Mouse (Mus musculus) heart, adult 8-10 months (tissue): ENCODE data around the gene Ino80b. TPM values are rescaled to one million over a fixed set of nuclear protein-coding genes. Genes with fewer than 3 reads are reported as not detected.

ENCODE experiments used
- DNase-seq: peaks from one replicate; pipeline ENCODE4 v3.0.0; 2022; ENCODE audit warnings: low spot score
- total RNA-seq, 4 experiments: library from RNA; stranded (reverse); gene quantifications; 2 replicates each; pipeline ENCODE4 v1.2.4; 2022

The Ino80b gene
- total RNA-seq, 4 experiments from 2014 or later: 11.3 to 19.5 (median 15.3) TPM

DNA sequence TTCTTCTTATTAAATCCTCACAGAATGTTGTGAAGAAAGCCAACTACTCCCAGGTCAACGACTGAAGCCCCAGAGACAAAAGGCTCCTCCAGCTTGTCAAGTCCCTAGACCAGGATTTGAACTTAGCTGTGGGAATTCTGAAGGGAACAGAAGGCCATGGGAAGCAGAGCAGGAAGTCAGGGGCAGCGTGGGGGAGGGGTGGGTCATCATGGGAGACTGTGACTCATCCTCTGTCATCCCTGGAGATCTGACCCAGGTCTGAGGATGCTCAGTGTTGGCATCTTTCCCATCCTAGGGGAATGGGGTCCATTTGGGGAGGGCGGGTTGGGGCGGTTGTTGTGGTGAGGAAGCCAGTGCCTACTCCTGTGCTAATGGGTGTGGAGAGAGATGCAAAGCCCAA, 16.4 kb upstream of the Ino80b start:
- DNase-seq: no peak

- DNase-seq: no peak
These were observed 14.8 kb upstream of the Ino80b start for GRCm38 (mm10) chr6:83140044-83140443.

DNA sequence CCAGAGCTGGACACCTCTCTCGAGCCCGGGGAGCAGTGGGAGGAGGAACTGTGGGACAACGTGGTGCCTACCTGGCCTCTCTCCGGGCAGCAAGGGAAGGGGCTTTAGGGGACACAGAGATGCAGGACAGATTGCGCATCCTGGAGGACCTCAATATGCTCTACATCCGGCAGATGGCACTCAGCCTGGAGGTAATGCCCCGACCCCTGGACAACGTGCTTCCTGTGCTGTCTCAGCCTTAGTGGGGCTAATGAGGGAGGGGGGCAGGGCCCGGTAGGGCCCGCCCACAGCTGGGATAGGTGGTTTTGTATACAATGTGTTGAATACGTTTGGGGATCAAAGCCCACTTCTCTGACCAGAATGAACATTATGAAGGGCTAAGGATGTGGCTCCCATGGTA, 12.8 kb upstream of the Ino80b start:
- no peak for DNase-seq

DNA sequence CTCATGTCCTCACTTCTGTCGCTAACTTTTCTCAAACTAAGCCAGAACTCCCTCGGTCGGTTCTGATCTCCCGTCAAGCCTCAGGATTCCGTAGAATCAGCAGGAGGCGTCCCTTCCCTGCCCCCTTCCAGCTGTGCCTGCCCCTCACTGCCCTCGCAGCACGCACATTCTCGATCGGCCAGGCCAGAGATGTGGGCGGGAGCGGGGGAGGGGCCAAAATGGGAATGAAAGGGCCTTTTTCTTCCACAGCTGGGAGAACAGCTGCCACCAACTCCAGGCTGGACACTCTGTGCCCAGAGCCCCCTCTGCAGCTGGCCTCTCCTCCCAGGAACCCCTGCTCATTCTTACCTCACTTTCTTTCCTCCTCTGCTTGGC, 12.3 kb upstream of the Ino80b start:
- DNase-seq: peak; percentile 91

DNA sequence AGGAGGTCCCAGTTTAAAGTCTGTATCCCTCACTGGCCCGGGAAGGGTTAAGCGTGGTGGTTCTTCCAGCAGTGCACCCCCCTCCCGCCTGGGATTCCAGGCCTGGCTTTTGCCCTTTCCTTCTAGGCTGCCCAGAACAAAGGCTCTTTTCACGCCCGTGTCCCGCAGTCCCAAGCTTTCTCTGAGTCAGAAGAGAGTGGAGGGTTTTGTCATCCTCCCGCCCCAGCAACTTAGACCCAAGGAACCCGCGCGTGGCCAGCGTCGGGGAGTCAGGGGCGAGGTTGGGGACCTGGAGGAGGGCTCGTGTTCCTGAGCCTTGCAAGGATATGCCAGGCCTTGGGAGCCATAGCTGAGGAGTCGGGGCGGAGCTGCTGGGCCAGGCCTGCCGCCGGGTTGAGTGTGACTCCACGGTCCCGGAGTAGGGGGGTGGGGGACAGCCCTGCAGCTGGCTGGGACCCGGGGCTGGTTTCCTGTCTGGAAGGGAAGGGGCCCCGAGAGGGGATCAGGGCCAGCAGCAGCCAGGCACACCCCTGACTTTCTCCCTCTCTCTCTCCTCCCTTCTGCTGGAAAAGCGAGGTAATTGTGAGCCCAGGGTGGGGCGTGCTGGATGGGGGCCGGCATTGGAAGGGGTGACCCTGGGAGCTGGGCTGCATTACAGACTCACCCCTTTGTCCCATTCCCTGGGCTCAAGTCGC, 11.8 kb upstream of the Ino80b start:
- no peak for DNase-seq

DNA sequence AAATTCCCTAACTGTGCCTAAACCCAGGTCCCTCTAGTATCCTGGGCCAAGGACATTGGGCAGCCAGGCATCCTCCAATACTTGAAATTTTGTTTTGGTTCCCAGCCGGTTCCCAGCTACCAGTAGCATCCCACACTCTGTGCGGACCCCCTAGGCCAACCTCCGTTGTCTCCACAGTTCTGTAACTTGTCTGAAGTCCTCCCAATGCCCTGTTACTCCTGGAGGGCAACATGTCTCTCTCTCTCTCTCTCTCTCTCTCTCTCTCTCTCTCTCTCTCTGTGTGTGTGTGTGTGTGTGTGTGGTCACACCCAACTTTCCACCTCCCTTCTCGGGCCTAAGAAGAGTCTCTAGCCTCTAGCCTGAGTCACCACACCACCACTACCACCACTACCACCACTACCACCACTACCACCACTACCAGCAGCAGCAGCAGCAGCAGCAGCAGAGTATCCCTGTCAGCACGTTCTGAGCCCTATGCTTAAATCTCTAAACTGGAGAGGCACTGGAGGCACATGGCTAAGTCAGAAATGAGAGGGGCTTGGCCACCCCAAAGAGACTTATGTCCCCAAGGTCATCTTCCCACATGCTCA, 11.2 kb upstream of the Ino80b start:
- no peak for DNase-seq

DNA sequence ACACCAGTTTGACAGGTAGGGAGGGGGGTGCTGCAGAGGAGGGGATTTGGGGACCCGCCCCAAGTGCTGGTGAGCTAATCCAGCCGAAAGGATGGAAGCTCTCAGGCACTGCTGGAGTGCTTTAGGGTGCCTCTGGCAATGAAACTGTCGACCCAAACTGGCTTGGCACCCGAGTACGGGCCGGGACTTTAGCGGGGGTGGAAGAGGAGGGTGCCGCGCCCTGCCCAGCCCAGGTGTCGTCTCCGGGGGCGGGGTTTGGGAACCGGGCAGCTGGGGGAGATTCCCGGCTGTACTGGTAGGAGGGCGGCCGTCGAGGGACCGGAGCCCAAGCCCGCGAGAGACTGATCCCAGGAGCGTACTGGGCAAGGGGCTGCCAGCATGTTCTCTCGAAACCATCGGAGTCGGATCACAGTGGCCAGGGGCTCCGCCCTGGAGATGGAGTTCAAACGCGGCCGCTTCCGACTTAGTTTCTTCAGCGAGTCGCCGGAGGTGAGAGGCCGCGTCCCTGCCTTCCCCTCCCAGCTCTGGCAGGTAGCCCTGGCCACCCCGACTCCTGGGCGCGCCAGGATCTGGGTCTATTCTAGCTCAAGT, 10.4 kb upstream of the Ino80b start:
- DNase-seq: no peak

- DNase-seq: no peak
These were observed 9.8 kb upstream of the Ino80b start, which contains the start of gene Rtkn for GRCm38 (mm10) chr6:83134951-83135513. Rtkn (plus strand) TSS chr6:83135463.

DNA sequence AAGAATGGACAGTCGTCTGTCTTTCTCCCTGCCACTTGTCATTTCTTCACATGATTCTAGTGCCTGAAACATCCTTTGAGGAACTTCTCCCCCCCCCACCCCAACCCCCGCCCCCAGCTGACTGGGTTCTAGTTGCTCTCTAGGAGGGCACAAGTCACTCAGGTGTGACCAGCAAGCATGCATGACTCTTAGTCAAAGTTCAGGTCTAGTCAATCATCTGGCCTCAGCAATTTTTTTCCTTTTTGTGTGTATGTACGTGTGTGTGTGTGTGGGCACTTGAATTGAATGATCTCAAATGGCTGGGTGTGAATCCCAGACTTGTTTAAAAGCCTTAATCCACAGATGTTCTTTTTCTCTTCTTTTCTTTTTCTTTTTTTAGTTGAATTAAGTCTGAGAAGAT, 9.0 kb upstream of the Ino80b start:
- DNase-seq: no peak

DNA sequence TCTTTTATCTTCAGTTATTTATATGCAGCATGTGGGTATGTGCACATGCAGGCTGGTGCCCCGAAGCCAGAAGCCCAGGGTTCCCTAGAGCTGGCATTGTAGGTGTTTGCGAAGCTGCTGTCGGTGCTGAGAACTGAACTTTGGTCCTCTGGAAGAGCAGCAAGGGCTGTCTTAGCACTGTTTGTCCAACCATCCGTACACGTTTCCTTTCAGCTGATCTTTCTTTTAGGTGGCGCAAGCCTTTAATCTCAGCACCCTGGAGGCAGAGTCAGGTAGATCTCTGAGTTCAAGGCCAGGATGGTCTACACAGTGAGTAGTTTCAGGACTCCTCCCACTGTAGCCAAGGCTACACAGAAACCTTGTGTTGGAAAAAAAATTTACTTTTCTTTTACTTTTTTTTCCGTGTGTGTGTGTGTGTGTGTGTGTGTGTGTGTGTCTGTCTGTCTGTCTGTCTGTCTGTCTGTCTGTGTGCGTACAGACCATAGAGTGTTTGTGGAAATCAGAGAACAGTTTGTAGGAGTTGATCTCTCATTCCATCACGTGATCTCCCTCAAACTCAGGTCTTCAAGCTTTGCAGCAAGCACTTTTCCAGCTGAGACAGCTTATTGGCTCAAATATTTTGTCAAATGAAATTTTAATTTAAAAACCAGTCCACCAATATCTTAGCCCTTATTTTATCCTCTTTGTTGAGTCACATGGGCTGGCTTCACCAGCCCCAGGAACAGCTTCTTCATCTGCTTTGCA, 7.1 kb upstream of the Ino80b start:
- DNase-seq: no peak

GRCm38 (mm10) chr6:83131469-83132034, 6.3 kb upstream of the Ino80b start:
- DNase-seq: no peak

DNA sequence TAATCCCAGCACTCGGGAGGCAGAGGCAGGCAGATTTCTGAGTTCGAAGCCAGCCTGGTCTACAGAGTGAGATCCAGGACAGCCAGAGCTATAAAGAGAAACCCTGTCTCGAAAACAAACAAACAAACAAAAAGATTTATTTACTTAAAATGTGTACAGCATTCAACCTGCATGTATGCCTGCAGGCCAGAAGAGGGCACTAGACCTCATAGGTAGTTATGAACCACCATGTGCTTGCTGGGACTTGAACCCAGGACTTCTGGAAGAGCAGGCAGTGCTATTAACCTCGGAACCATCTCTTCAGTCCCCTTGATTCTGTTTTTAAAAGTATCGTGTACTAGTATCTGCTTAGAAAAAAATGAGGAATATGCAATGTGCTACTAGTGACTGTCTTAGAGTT, 2.2 kb upstream of the Ino80b start:
- no peak for DNase-seq

GRCm38 (mm10) chr6:83124851-83125312, 349 bp downstream of the Ino80b start:
- DNase-seq: peak; percentile 93

- no peak for DNase-seq
These were observed 2.3 kb downstream of the Ino80b start for GRCm38 (mm10) chr6:83122961-83123360.

GRCm38 (mm10) chr6:83121863-83122710, 3.1 kb downstream of the Ino80b start:
- DNase-seq: no peak

DNA sequence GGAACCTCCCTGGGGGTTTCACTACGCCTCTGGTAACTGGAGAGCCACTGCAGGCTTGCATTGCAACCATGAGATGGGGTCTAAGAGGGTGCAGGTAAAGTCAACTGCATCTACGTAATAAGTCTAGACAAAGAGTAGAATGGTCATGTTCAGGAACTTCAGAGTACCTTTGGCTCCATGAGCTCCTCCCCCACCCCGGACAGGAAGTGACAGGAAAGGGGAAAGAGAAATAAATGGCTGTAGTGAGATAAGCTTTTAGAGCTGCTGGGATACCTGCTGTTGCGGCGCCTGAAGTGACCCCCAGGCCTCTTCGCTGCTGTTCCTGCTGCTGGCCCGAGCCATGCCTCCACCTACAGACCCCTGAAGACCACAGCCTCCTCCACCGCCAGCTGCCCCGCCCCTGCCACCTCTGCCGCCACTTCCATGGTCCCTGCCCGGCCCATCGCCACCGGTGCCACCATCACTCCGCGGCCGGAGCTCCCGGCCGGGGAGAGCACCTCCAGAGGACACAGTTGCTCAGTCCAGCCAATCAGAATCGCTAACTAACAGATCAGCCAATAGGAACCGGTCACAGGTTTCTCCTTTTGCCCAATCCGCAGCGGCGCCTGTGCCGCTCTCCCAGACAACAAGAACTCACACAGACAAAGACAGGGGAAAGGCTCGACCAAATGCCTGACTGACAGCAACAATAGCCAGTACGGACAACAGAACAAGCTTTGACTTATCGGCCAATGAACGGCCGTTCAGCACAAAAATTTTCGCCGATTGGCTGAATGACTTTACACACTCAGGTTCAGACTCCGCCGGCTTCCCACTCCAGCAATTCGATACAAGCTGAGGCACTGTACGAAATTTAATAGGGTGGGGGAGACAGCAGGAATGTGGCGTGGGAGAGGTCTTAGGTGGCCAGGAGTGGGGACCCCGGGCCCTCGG, 4.0 kb downstream of the Ino80b start, which contains the start of gene Wbp1:
Wbp1 (minus strand) TSS at position 630 of the 933 bp plus-strand sequence.
- peak; percentile 99 for DNase-seq

- DNase-seq: no peak
These were observed 5.5 kb downstream of the Ino80b start for GRCm38 (mm10) chr6:83119734-83120051.

- no peak for DNase-seq
These were observed 6.2 kb downstream of the Ino80b start for GRCm38 (mm10) chr6:83118825-83119733.

- DNase-seq: no peak
These were observed 6.9 kb downstream of the Ino80b start for GRCm38 (mm10) chr6:83118369-83118768.
